Mouse (Mus musculus) brain, embryonic 14.5 days (tissue): ENCODE results near the gene Pcgf6.

Experiments
- CTCF ChIP-seq: fragments of 200-500 bp; IDR thresholded peaks from 2 replicates; pipeline ENCODE4 v1.5.1; 2012; ENCODE audit warnings: inconsistent platforms, mild to moderate bottlenecking, moderate library complexity, borderline replicate concordance; ENCODE audit not compliant: insufficient read depth, insufficient read length; ENCODE audit errors: extremely low read depth
- POLR2A ChIP-seq: fragments of 200-500 bp; IDR thresholded peaks from 2 replicates; pipeline ENCODE4 v1.6.1; 2012; ENCODE audit warnings: mild to moderate bottlenecking, inconsistent platforms, borderline replicate concordance; ENCODE audit not compliant: poor library complexity, insufficient read depth, insufficient read length, severe bottlenecking; ENCODE audit errors: extremely low read depth

GRCm38 (mm10) chr19:47014159-47014446 lies 36.6 kb downstream of the Pcgf6 start:
- no peak for TF ChIP-seq POLR2A
- no peak for TF ChIP-seq CTCF
